Mouse (Mus musculus) MEL (cell line): Measurements from ENCODE around the gene Sh3rf3. TPM values are rescaled to one million over a fixed set of nuclear protein-coding genes. Genes with fewer than 3 reads are reported as not detected.

Experiments
- DNase-seq: peaks from one replicate; pipeline ENCODE4 v3.0.0; 2011; ENCODE audit warnings: low read depth, low spot score
- H3K27ac ChIP-seq: 2 replicates; pipeline ENCODE4 v1.5.1; 2012; ENCODE audit warnings: low read depth, mild to moderate bottlenecking, control low read depth, low read length, moderate library complexity; ENCODE audit not compliant: control insufficient read depth
- H3K27me3 ChIP-seq, 2 experiments: fragments of 150-350 bp in 1 of 2; sonication (generic) in 1 of 2; 2 replicates each; pipeline ENCODE4 v1.6.1; 2012; ENCODE audit warnings: low read length in 2 of 2, mild to moderate bottlenecking in 2 of 2, improper control_type of control experiment in 1 of 2, moderate library complexity in 1 of 2; ENCODE audit not compliant: insufficient read depth in 2 of 2, control insufficient read depth in 1 of 2
- H3K36me3 ChIP-seq, 2 experiments: 2 replicates each; pipeline ENCODE4 v1.6.1; 2012 to 2014; ENCODE audit warnings: low read length in 2 of 2, improper control_type of control experiment in 1 of 2, inconsistent platforms in 1 of 2, mild to moderate bottlenecking in 1 of 2; ENCODE audit not compliant: insufficient read depth in 2 of 2, control insufficient read depth in 1 of 2
- H3K4me1 ChIP-seq, 2 experiments: fragments of 150-350 bp in 1 of 2; sonication (generic) in 1 of 2; 2 replicates each; pipeline ENCODE4 v1.6.1; 2012; ENCODE audit warnings: low read length in 2 of 2, improper control_type of control experiment in 1 of 2, mild to moderate bottlenecking in 1 of 2; ENCODE audit not compliant: insufficient read depth in 2 of 2, control insufficient read depth in 1 of 2
- H3K4me3 ChIP-seq, 2 experiments: fragments of 150-350 bp in 1 of 2; sonication (generic) in 1 of 2; 2 replicates each; pipeline ENCODE4 v1.5.1; 2012; ENCODE audit warnings: low read depth in 2 of 2, low read length in 2 of 2, mild to moderate bottlenecking in 2 of 2, moderate library complexity in 2 of 2, control low read depth in 1 of 2, improper control_type of control experiment in 1 of 2; ENCODE audit not compliant: control insufficient read depth in 1 of 2, insufficient read depth in 1 of 2
- H3K79me2 ChIP-seq: 2 replicates; pipeline ENCODE4 v1.6.1; 2012; ENCODE audit warnings: mild to moderate bottlenecking, low read length, moderate library complexity; ENCODE audit not compliant: control insufficient read depth, poor library complexity, insufficient read depth
- H3K9ac ChIP-seq: 2 replicates; pipeline ENCODE4 v1.6.1; 2012; ENCODE audit warnings: low read depth, mild to moderate bottlenecking, control low read depth, low read length, moderate library complexity; ENCODE audit not compliant: control insufficient read depth, poor library complexity, severe bottlenecking
- H3K9me3 ChIP-seq: fragments of 150-350 bp; sonication (generic); replicated peaks from 2 replicates; pipeline ENCODE4 v1.6.1; 2012; ENCODE audit warnings: mild to moderate bottlenecking, low read length, improper control_type of control experiment, moderate library complexity; ENCODE audit not compliant: insufficient read depth
- CHD1 ChIP-seq: IDR thresholded peaks from 2 replicates; pipeline ENCODE4 v1.6.1; 2012; ENCODE audit warnings: low read depth, mild to moderate bottlenecking, inconsistent platforms, low read length, improper control_type of control experiment
- CTCF ChIP-seq, 3 experiments: IDR thresholded peaks in 2 of 3; conservative IDR thresholded peaks in 1 of 3; 2 replicates each; pipeline ENCODE4 v1.5.1; 2011 to 2012; ENCODE audit warnings: low read length in 3 of 3, low read depth in 2 of 3, mild to moderate bottlenecking in 2 of 3, improper control_type of control experiment in 1 of 3, inconsistent platforms in 1 of 3, mixed read lengths in 1 of 3, moderate library complexity in 1 of 3; ENCODE audit not compliant: control insufficient read depth in 1 of 3, insufficient read depth in 1 of 3, poor library complexity in 1 of 3, severe bottlenecking in 1 of 3
- ETS1 ChIP-seq: IDR thresholded peaks from 2 replicates; pipeline ENCODE4 v1.6.1; 2012; ENCODE audit warnings: low read depth, mild to moderate bottlenecking, inconsistent platforms, low read length, improper control_type of control experiment, moderate library complexity
- GABPA ChIP-seq: IDR thresholded peaks from 2 replicates; pipeline ENCODE4 v1.6.1; 2012; ENCODE audit warnings: low read depth, mild to moderate bottlenecking, inconsistent platforms, low read length, improper control_type of control experiment, moderate library complexity
- GATA1 ChIP-seq: IDR thresholded peaks from 2 replicates; pipeline ENCODE4 v1.6.1; 2011; ENCODE audit warnings: low read depth, low read length, improper control_type of control experiment
- JUND ChIP-seq: IDR thresholded peaks from 2 replicates; pipeline ENCODE4 v1.6.1; 2011; ENCODE audit warnings: low read depth, mild to moderate bottlenecking, improper control_type of control experiment, low read length
- MAFK ChIP-seq: IDR thresholded peaks from 2 replicates; pipeline ENCODE4 v1.6.1; 2011; ENCODE audit warnings: low read depth, mild to moderate bottlenecking, low read length, improper control_type of control experiment, borderline replicate concordance
- MAX ChIP-seq: IDR thresholded peaks from 2 replicates; pipeline ENCODE4 v1.6.1; 2011; ENCODE audit warnings: low read length, improper control_type of control experiment
- MYC ChIP-seq: IDR thresholded peaks from 2 replicates; pipeline ENCODE4 v1.6.1; 2011; ENCODE audit warnings: low read depth, mild to moderate bottlenecking, low read length, improper control_type of control experiment, moderate library complexity
- NELFE ChIP-seq: IDR thresholded peaks from 2 replicates; pipeline ENCODE4 v1.6.1; 2011; ENCODE audit warnings: low read depth, low read length, improper control_type of control experiment
- POLR2AphosphoS2 ChIP-seq: IDR thresholded peaks from 2 replicates; pipeline ENCODE4 v1.6.1; 2011; ENCODE audit warnings: low read length, improper control_type of control experiment
- POLR2AphosphoS5 ChIP-seq: IDR thresholded peaks from 2 replicates; pipeline ENCODE4 v1.6.1; 2012; ENCODE audit warnings: low read depth, borderline replicate concordance, mild to moderate bottlenecking, inconsistent platforms, low read length, moderate library complexity, mixed read lengths
- RAD21 ChIP-seq: IDR thresholded peaks from 2 replicates; pipeline ENCODE4 v1.6.1; 2011; ENCODE audit warnings: mild to moderate bottlenecking, low read depth, low read length, improper control_type of control experiment
- RCOR1 ChIP-seq: IDR thresholded peaks from 2 replicates; pipeline ENCODE4 v1.6.1; 2012; ENCODE audit warnings: low read depth, mild to moderate bottlenecking, inconsistent platforms, low read length, improper control_type of control experiment
- TAL1 ChIP-seq: IDR thresholded peaks from 2 replicates; pipeline ENCODE4 v1.6.1; 2012; ENCODE audit warnings: mild to moderate bottlenecking, inconsistent platforms, low read length, moderate library complexity, mixed read lengths
- UBTF ChIP-seq: IDR thresholded peaks from 2 replicates; pipeline ENCODE4 v1.6.1; 2012; ENCODE audit warnings: low read depth, mild to moderate bottlenecking, inconsistent platforms, low read length, improper control_type of control experiment, moderate library complexity, borderline replicate concordance; ENCODE audit not compliant: insufficient read depth
- ZC3H11A ChIP-seq: IDR thresholded peaks from 2 replicates; pipeline ENCODE4 v1.6.1; 2012; ENCODE audit warnings: low read depth, mild to moderate bottlenecking, inconsistent platforms, low read length, improper control_type of control experiment
- ZMIZ1 ChIP-seq: IDR thresholded peaks from 2 replicates; pipeline ENCODE4 v1.6.1; 2012; ENCODE audit warnings: low read depth, mild to moderate bottlenecking, inconsistent platforms, low read length, improper control_type of control experiment, moderate library complexity
- ZNF384 ChIP-seq: IDR thresholded peaks from 2 replicates; pipeline ENCODE4 v1.6.1; 2012; ENCODE audit warnings: low read depth, mild to moderate bottlenecking, inconsistent platforms, low read length, improper control_type of control experiment
- polyA plus RNA-seq, 2 experiments: library from polyadenylated mRNA; stranded (reverse) in 1 of 2; unstranded in 1 of 2; fragments of >175 nt in 1 of 2; fragments of >200 nt in 1 of 2; gene quantifications; 2 replicates each; pipeline versions ENCODE4 v1.2.1 to v1.2.4; 2012; ENCODE audit warnings: low replicate concordance in 2 of 2, low read depth in 1 of 2; ENCODE audit not compliant: insufficient read length in 2 of 2, insufficient read depth in 1 of 2, missing spikeins in 1 of 2
- total RNA-seq: library from RNA; depleted of rRNA; stranded (reverse); fragments of 300-350 nt; gene quantifications from 2 replicates; pipeline ENCODE4 v1.2.3, GENCODE M21; 2012

The Sh3rf3 gene
- total and polyA plus RNA-seq, 3 experiments = not detected

- Histone ChIP-seq H3K27ac (no peak overlapping the region), H3K9ac (no peak overlapping the region), H3K36me3 (no peaks in the 10 kb centered on the region), H3K4me3 (no peak overlapping the region), H3K4me1 (no peaks in the 10 kb centered on the region), H3K79me2 (no peaks in the 10 kb centered on the region), H3K27me3 (no peaks in the 10 kb centered on the region), H3K9me3 (no peaks in the 10 kb centered on the region)
- DNase-seq = no peak
- TF ChIP-seq RAD21 = no peak
- TF ChIP-seq CTCF (IDR thresholded peaks at IDR 0.05 in 2 of 3, conservative IDR thresholded peaks at IDR 0.05 in 1 of 3; ENCODE audit: control insufficient read depth in 1 of 3, insufficient read depth in 1 of 3, low read depth in 2 of 3, low read length in 3 of 3, poor library complexity in 1 of 3, severe bottlenecking in 1 of 3) = no peak
- no peak for TF ChIP-seq POLR2AphosphoS2
- TF ChIP-seq ZNF384 = no peak
- no peak for TF ChIP-seq MAFK
- no peak for TF ChIP-seq UBTF
- TF ChIP-seq MAX = no peak
- no peak for TF ChIP-seq MYC
Observed at GRCm38 (mm10) chr10:58968236-58968635, 155.1 kb downstream of the Sh3rf3 start.

- Histone ChIP-seq H3K79me2 (no peaks in the 10 kb centered on the region), H3K9me3 (no peaks in the 10 kb centered on the region), H3K4me1 (no peaks in the 10 kb centered on the region), H3K27ac (no peak overlapping the region), H3K4me3 (no peak overlapping the region), H3K9ac (no peak overlapping the region), H3K27me3 (no peaks in the 10 kb centered on the region), H3K36me3 (no peaks in the 10 kb centered on the region)
- no peak for DNase-seq
- TF ChIP-seq RCOR1 (no peak), POLR2AphosphoS5 (no peak), GATA1 (no peak)
Observed at GRCm38 (mm10) chr10:58969351-58969750, 156.2 kb downstream of the Sh3rf3 start.

GRCm38 (mm10) chr10:58972115-58972514, 159.0 kb downstream of the Sh3rf3 start:
- H3K27me3 ChIP-seq = no peaks in the 10 kb centered on the region
- H3K4me3 ChIP-seq = no peak overlapping the region
- H3K4me1 ChIP-seq = no peaks in the 10 kb centered on the region
- no peaks in the 10 kb centered on the region for H3K9me3 ChIP-seq
- no peak overlapping the region for H3K9ac ChIP-seq
- no peak overlapping the region for H3K27ac ChIP-seq
- DNase-seq = no peak
- H3K79me2 ChIP-seq = no peaks in the 10 kb centered on the region
- H3K36me3 ChIP-seq = no peaks in the 10 kb centered on the region
- no peak for TF ChIP-seq CHD1
- TF ChIP-seq ETS1 = no peak
- no peak for TF ChIP-seq UBTF
- TF ChIP-seq RCOR1 = no peak
- TF ChIP-seq MYC = no peak
- TF ChIP-seq JUND = no peak
- no peak for TF ChIP-seq CTCF (IDR thresholded peaks at IDR 0.05 in 2 of 3, conservative IDR thresholded peaks at IDR 0.05 in 1 of 3; ENCODE audit: control insufficient read depth in 1 of 3, insufficient read depth in 1 of 3, low read depth in 2 of 3, low read length in 3 of 3, poor library complexity in 1 of 3, severe bottlenecking in 1 of 3)
- TF ChIP-seq GABPA = no peak
- no peak for TF ChIP-seq NELFE
- TF ChIP-seq TAL1 = no peak
- no peak for TF ChIP-seq ZC3H11A
- TF ChIP-seq POLR2AphosphoS5 = no peak
- no peak for TF ChIP-seq ZMIZ1
